Mouse (Mus musculus): ENCODE measurements around the gene Csnk1e.

DNA sequence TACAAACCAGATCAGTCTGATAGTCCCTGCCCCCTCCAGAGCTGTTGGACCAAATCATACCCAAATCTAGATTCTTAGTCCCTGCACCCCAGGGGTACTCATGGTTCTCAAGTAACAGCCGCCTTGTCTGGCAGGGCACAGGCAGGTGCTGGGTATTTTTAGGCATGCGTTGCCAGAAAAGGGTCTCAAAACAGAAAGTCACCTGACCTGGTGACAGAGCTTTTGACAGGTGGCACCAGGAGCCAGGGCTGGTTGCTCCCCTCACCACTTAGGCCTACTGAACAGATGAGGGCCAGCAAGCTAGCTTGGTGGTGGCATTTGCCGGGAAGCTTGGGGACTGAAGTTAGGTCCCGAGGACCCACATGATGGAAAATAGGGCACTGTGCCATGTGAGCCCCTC lies 48.8 kb downstream of the Csnk1e start:
- TF ChIP-seq CTCF (IDR thresholded peaks at IDR 0.05; ENCODE audit: low read depth) (no peak), EP300 (IDR thresholded peaks at IDR 0.05; ENCODE audit: low read depth) (no peak)
